In genomic region chr12:102202901-102203300, GRCm38 (mm10) we compare ENCODE assay signal across 8 mouse cellular contexts.
DNase-seq lines count a peak whose midpoint lies in the region; ATAC-seq lines count a peak whose summit lies in the region.

No protein-coding gene starts in this region.

- intact Hi-C loops in heart, postnatal 36 days (cut with DNase I) = loop anchor here (5.0 kb wide), 1 partner anchor 69 kb away; no protein-coding TSS in a partner anchor

- WGBS in forebrain, embryonic 14.5 days = 56% methylated on average over 9 of the region's 9 CpGs
- WGBS in forebrain, embryonic 10.5 days = 60% methylated on average over 9 of the region's 9 CpGs
- WGBS in intestine, embryonic 15.5 days = 48% methylated on average over 9 of the region's 9 CpGs

- no peaks in the 10 kb centered on the region for H3K36me3 ChIP-seq in forebrain, embryonic 14.5 days (ENCODE audit: control insufficient read depth, insufficient read depth, low read length)
- H3K36me3 ChIP-seq in forebrain, embryonic 10.5 days (replicated peaks) = no peaks in the 10 kb centered on the region
- H3K36me3 ChIP-seq in intestine, embryonic 15.5 days = no peaks in the 10 kb centered on the region

- H3K4me3 ChIP-seq in forebrain, embryonic 14.5 days (ENCODE audit: low read depth, low read length) = no peak overlapping the region
- H3K4me3 ChIP-seq in forebrain, embryonic 10.5 days = no peak overlapping the region
- H3K4me3 ChIP-seq in intestine, embryonic 15.5 days (replicated peaks) = no peak overlapping the region

- H3K4me2 ChIP-seq in forebrain, embryonic 14.5 days (ENCODE audit: low read length) = no peak overlapping the region
- no peak overlapping the region for H3K4me2 ChIP-seq in intestine, embryonic 15.5 days (replicated peaks)

- H3K4me1 ChIP-seq in forebrain, embryonic 14.5 days (ENCODE audit: control insufficient read depth, insufficient read depth, low read length) = peaks cover 15% of the 10 kb centered on the region
- peaks cover 16% of the 10 kb centered on the region for H3K4me1 ChIP-seq in forebrain, embryonic 10.5 days
- no peaks in the 10 kb centered on the region for H3K4me1 ChIP-seq in intestine, embryonic 15.5 days (replicated peaks)

- peak; percentile 41; the same call in 1 of the 2 replicates for ATAC-seq in forebrain, embryonic 14.5 days
- ATAC-seq in intestine, embryonic 15.5 days = no peak

- no peak overlapping the region for H3K9ac ChIP-seq in forebrain, embryonic 14.5 days (ENCODE audit: low read length)
- H3K9ac ChIP-seq in intestine, embryonic 15.5 days = no peak overlapping the region

- no peaks in the 10 kb centered on the region for H3K9me3 ChIP-seq in forebrain, embryonic 14.5 days (replicated peaks; ENCODE audit: control insufficient read depth, low read length)
- H3K9me3 ChIP-seq in forebrain, embryonic 10.5 days = no peaks in the 10 kb centered on the region
- no peaks in the 10 kb centered on the region for H3K9me3 ChIP-seq in intestine, embryonic 15.5 days

- no peaks in the 10 kb centered on the region for H3K27me3 ChIP-seq in forebrain, embryonic 14.5 days (replicated peaks; ENCODE audit: control insufficient read depth, insufficient read depth, low read length)
- H3K27me3 ChIP-seq in forebrain, embryonic 10.5 days (ENCODE audit: poor library complexity, severe bottlenecking) = no peaks in the 10 kb centered on the region
- no peaks in the 10 kb centered on the region for H3K27me3 ChIP-seq in intestine, embryonic 15.5 days (replicated peaks)

- H3K27ac ChIP-seq in forebrain, embryonic 14.5 days (ENCODE audit: low read depth, low read length) = no peak overlapping the region
- H3K27ac ChIP-seq in forebrain, embryonic 10.5 days = no peak overlapping the region
- H3K27ac ChIP-seq in intestine, embryonic 15.5 days = no peak overlapping the region

- peak; percentile 30 for DNase-seq in forebrain, embryonic 14.5 days (ENCODE audit: low spot score)
- DNase-seq in forebrain, embryonic 10.5 days (ENCODE audit: extremely low spot score, low spot score) = no peak
- DNase-seq in urinary bladder, postnatal 25 days (ENCODE audit: low spot score) = peak; percentile 6
- DNase-seq in urinary bladder, postnatal 10 days (ENCODE audit: low spot score) = no peak
- peak; percentile 40 to 41 for DNase-seq in heart, postnatal 36 days
- DNase-seq in lung, postnatal 10 days = peak; percentile 82
- DNase-seq in frontal cortex, postnatal 10 days (ENCODE audit: low spot score in 2 of 2) = no peak

Comparison
In these comparisons a context has a peak if more than half of its experiments do, and no peak if none do; other contexts are left out.
1. DNase-seq: peak in forebrain, embryonic 14.5 days (single experiment), urinary bladder, postnatal 25 days (single experiment), heart, postnatal 36 days (2 of 2) and lung, postnatal 10 days (single experiment); none in forebrain, embryonic 10.5 days (single experiment), urinary bladder, postnatal 10 days (single experiment) and frontal cortex, postnatal 10 days (0 of 2).